Comparison of ENCODE assay signal across 18 mouse cellular contexts in genomic region chr10:95893291-95893932, GRCm38 (mm10). TPM values are rescaled to one million over a fixed set of nuclear protein-coding genes. Genes with fewer than 3 reads are reported as not detected.
DNase-seq lines count a peak whose midpoint lies in the region; ATAC-seq and TF ChIP-seq lines count a peak whose summit lies in the region.
"Had no signal": no experiment of that assay in that cellular context is flagged by ENCODE, and none has a peak within 500 bp of the region (broad histone marks: within the 10 kb centered on the region; RNA-seq: fewer than 3 reads in every experiment).

No protein-coding gene starts in this region.

- H3K9me3 ChIP-seq in hindbrain, postnatal 0 days (ENCODE audit: low read length), result no peaks in the 10 kb centered on the region
- no peaks in the 10 kb centered on the region for H3K9me3 ChIP-seq in hindbrain, embryonic 12.5 days (replicated peaks)
- H3K9me3 ChIP-seq in lung, postnatal 0 days (ENCODE audit: low read length), result no peaks in the 10 kb centered on the region
- H3K9me3 ChIP-seq in ES-E14 (ENCODE audit: control insufficient read depth, insufficient read depth, low read depth, low read length), result no peaks in the 10 kb centered on the region
- H3K9me3 ChIP-seq in midbrain, postnatal 0 days (ENCODE audit: low read length), result no peaks in the 10 kb centered on the region
- H3K9me3 ChIP-seq: embryonic facial prominence, embryonic 13.5 days; hindbrain, embryonic 15.5 days had no signal

- no peak overlapping the region for H3K4me2 ChIP-seq in hindbrain, postnatal 0 days (ENCODE audit: low read depth, low read length)
- no peak overlapping the region for H3K4me2 ChIP-seq in hindbrain, embryonic 12.5 days (replicated peaks)
- no peak overlapping the region for H3K4me2 ChIP-seq in lung, postnatal 0 days (replicated peaks; ENCODE audit: low read depth, low read length)
- H3K4me2 ChIP-seq in midbrain, postnatal 0 days (ENCODE audit: low read depth, low read length, poor library complexity, severe bottlenecking), result no peak overlapping the region

- no peaks in the 10 kb centered on the region for H3K27me3 ChIP-seq in hindbrain, postnatal 0 days (ENCODE audit: insufficient read depth, low read length)
- no peaks in the 10 kb centered on the region for H3K27me3 ChIP-seq in hindbrain, embryonic 12.5 days
- no peaks in the 10 kb centered on the region for H3K27me3 ChIP-seq in lung, postnatal 0 days (replicated peaks; ENCODE audit: insufficient read depth, low read length)
- no peaks in the 10 kb centered on the region for H3K27me3 ChIP-seq in midbrain, postnatal 0 days (ENCODE audit: insufficient read depth, low read length)
- H3K27me3 ChIP-seq: embryonic facial prominence, embryonic 13.5 days; hindbrain, embryonic 15.5 days had no signal

- H3K4me1 ChIP-seq in hindbrain, postnatal 0 days (ENCODE audit: insufficient read depth, low read length), result no peaks in the 10 kb centered on the region
- H3K4me1 ChIP-seq in hindbrain, embryonic 12.5 days, result peaks cover 7% of the 10 kb centered on the region; the same call in 1 of the 2 replicates
- H3K4me1 ChIP-seq in lung, postnatal 0 days (ENCODE audit: insufficient read depth, low read depth, low read length), result no peaks in the 10 kb centered on the region
- H3K4me1 ChIP-seq in lung, adult 2 months (ENCODE audit: control insufficient read depth, insufficient read depth, low read length), result no peaks in the 10 kb centered on the region
- H3K4me1 ChIP-seq in ES-E14 (ENCODE audit: control insufficient read depth in 2 of 2, insufficient read depth in 2 of 2, low read length in 2 of 2, poor library complexity in 1 of 2), result peaks cover 7 to 13% of the 10 kb centered on the region in 2 experiments
- no peaks in the 10 kb centered on the region for H3K4me1 ChIP-seq in midbrain, postnatal 0 days (ENCODE audit: insufficient read depth, low read length)

- 86% methylated on average over 14 of the region's 14 CpGs for WGBS in hindbrain, postnatal 0 days
- 86% methylated on average over 14 of the region's 14 CpGs for WGBS in hindbrain, embryonic 12.5 days
- 72% methylated on average over 14 of the region's 14 CpGs for WGBS in lung, postnatal 0 days
- 83% methylated on average over 14 of the region's 14 CpGs for WGBS in lung, adult 2 months
- 87% methylated on average over 14 of the region's 14 CpGs for WGBS in midbrain, postnatal 0 days

- no peak for ATAC-seq in hindbrain, postnatal 0 days
- no peak for ATAC-seq in hindbrain, embryonic 12.5 days (ENCODE audit: low FRiP score)
- ATAC-seq in lung, postnatal 0 days, result no peak
- ATAC-seq in midbrain, postnatal 0 days (ENCODE audit: low FRiP score), result no peak

- H3K36me3 ChIP-seq in hindbrain, postnatal 0 days (ENCODE audit: insufficient read depth, low read length), result no peaks in the 10 kb centered on the region
- no peaks in the 10 kb centered on the region for H3K36me3 ChIP-seq in hindbrain, embryonic 12.5 days
- no peaks in the 10 kb centered on the region for H3K36me3 ChIP-seq in lung, postnatal 0 days (ENCODE audit: insufficient read depth, low read length)
- H3K36me3 ChIP-seq in ES-E14 (ENCODE audit: control insufficient read depth, insufficient read depth, low read length, poor library complexity, severe bottlenecking), result peaks cover 3% of the 10 kb centered on the region; the same call in 1 of the 2 replicates
- no peaks in the 10 kb centered on the region for H3K36me3 ChIP-seq in midbrain, postnatal 0 days (ENCODE audit: insufficient read depth, low read length)
- H3K36me3 ChIP-seq: embryonic facial prominence, embryonic 13.5 days; hindbrain, embryonic 15.5 days had no signal

- in situ Hi-C loops in ES-E14 (cut with MboI; ENCODE audit: low sequenced_read_pairs in 2 of 2, unreplicated experiment in 2 of 2), result loop anchor here (10.0 to 25.0 kb wide), 2 partner anchors 331 to 339 kb away; partner anchors contain the start of gene Nudt4 (in 1 of the 2)

- H3K9ac ChIP-seq in hindbrain, postnatal 0 days (replicated peaks; ENCODE audit: low read length), result no peak overlapping the region
- no peak overlapping the region for H3K9ac ChIP-seq in hindbrain, embryonic 12.5 days
- no peak overlapping the region for H3K9ac ChIP-seq in lung, postnatal 0 days (replicated peaks; ENCODE audit: low read depth)
- peak overlapping the region; percentile 58; the same call in 1 of the 2 replicates for H3K9ac ChIP-seq in ES-E14 (ENCODE audit: insufficient read depth, low read depth, low read length, poor library complexity, severe bottlenecking)
- no peak overlapping the region for H3K9ac ChIP-seq in midbrain, postnatal 0 days (replicated peaks; ENCODE audit: low read length, poor library complexity, severe bottlenecking)

- H3K4me3 ChIP-seq in hindbrain, postnatal 0 days (ENCODE audit: low read length), result no peak overlapping the region
- no peak overlapping the region for H3K4me3 ChIP-seq in hindbrain, embryonic 12.5 days
- no peak overlapping the region for H3K4me3 ChIP-seq in lung, postnatal 0 days (ENCODE audit: low read depth, low read length)
- no peak overlapping the region for H3K4me3 ChIP-seq in lung, adult 2 months (replicated peaks; ENCODE audit: extremely low read depth, low read depth, low read length)
- peak overlapping the region in 1 of 2 experiments; percentile 18; a peak in 2 of 4 replicates for H3K4me3 ChIP-seq in ES-E14 (ENCODE audit: insufficient read depth in 1 of 2, low read depth in 1 of 2, low read length in 2 of 2, poor library complexity in 1 of 2, severe bottlenecking in 1 of 2)
- H3K4me3 ChIP-seq in midbrain, postnatal 0 days (ENCODE audit: low read depth, low read length), result no peak overlapping the region

- H3K27ac ChIP-seq in hindbrain, postnatal 0 days, result no peak overlapping the region
- no peak overlapping the region for H3K27ac ChIP-seq in hindbrain, embryonic 12.5 days
- no peak overlapping the region for H3K27ac ChIP-seq in lung, postnatal 0 days (ENCODE audit: low read length)
- peak overlapping the region; percentile 95; the same call in 1 of the 2 replicates for H3K27ac ChIP-seq in ES-E14 (ENCODE audit: insufficient read depth, low read depth, low read length, poor library complexity, severe bottlenecking)
- H3K27ac ChIP-seq in midbrain, postnatal 0 days (ENCODE audit: low read depth, low read length), result no peak overlapping the region
- H3K27ac ChIP-seq: embryonic facial prominence, embryonic 13.5 days had no signal

- no peak for TF ChIP-seq EP300 in lung, postnatal 0 days (IDR thresholded peaks at IDR 0.05)

- peak; percentile 52 for TF ChIP-seq CTCF in hindbrain, postnatal 0 days (IDR thresholded peaks at IDR 0.05; ENCODE audit: low read depth)
- TF ChIP-seq CTCF in lung, postnatal 0 days (IDR thresholded peaks at IDR 0.05), result peak; percentile 45
- no peak for TF ChIP-seq CTCF in lung, adult 2 months (IDR thresholded peaks at IDR 0.05; ENCODE audit: insufficient read depth, low read length)
- peak; percentile 52 for TF ChIP-seq CTCF in midbrain, postnatal 0 days (IDR thresholded peaks at IDR 0.05)

- TF ChIP-seq POLR2A in lung, adult 2 months (IDR thresholded peaks at IDR 0.05; ENCODE audit: borderline replicate concordance, extremely low read depth, low read depth, low read length), result no peak

- peak; percentile 7 for DNase-seq in hindbrain, postnatal 0 days (ENCODE audit: low spot score)
- no peak for DNase-seq in lung, postnatal 0 days (ENCODE audit: low spot score)
- DNase-seq in lung, adult 2 months, result no peak
- DNase-seq in ES-E14 (ENCODE audit: low read depth, low spot score), result no peak
- no peak for DNase-seq in midbrain, postnatal 0 days (ENCODE audit: low spot score)
- DNase-seq in cerebellum, adult 9-11 months, result no peak
- DNase-seq: cerebellum, adult 11 months; heart, postnatal 14 days; liver had no signal

TF ChIP-seq in ES-E14, 5 proteins besides CTCF, POLR2A, EP300 and RAD21:
- TF ChIP-seq ZC3H11A (IDR thresholded peaks at IDR 0.05; ENCODE audit: borderline replicate concordance, low read depth, low read length), result no peak
- no peak for TF ChIP-seq ZNF384 (IDR thresholded peaks at IDR 0.05; ENCODE audit: low read depth, low read length)
- no peak for TF ChIP-seq CHD2 (IDR thresholded peaks at IDR 0.05; ENCODE audit: low read depth, low read length)
- no peak for TF ChIP-seq HCFC1 (IDR thresholded peaks at IDR 0.05; ENCODE audit: borderline replicate concordance, insufficient read depth, low read length)
- TF ChIP-seq MAFK (IDR thresholded peaks at IDR 0.05; ENCODE audit: insufficient read depth, low read depth, low read length), result no peak

RNA-seq across cellular contexts. Expression of gene Eea1, which starts 47.0 kb away (rescaled TPM):
- 12.3 and 14.6 TPM in 2 replicates for total RNA-seq in hindbrain, postnatal 0 days (2014; rRNA removed)
- polyA plus RNA-seq in hindbrain, postnatal 0 days (2015; fragmentation: Nextera tagmentation; extraction: Ambion mirVana), result 27.3 and 27.5 TPM in 2 replicates
- 18.7 and 20.3 TPM in 2 replicates for polyA plus RNA-seq in hindbrain, embryonic 12.5 days (2016; fragmentation: Nextera tagmentation; extraction: Ambion mirVana)
- 27.5 and 29.1 TPM in 2 replicates for polyA plus RNA-seq in lung, postnatal 0 days (2015; fragmentation: Nextera tagmentation; extraction: Ambion mirVana)
- 4.3 and 5.1 TPM in 2 replicates for polyA plus RNA-seq in lung, adult 2 months (2012; rRNA removed)
- 12.4 TPM in 2 replicates for total RNA-seq in ES-E14 (2012; rRNA removed)
- total RNA-seq in midbrain, postnatal 0 days (2014; rRNA removed), result 17.5 and 21.3 TPM in 2 replicates
- 22.6 and 29.1 TPM in 2 replicates for polyA plus RNA-seq in midbrain, postnatal 0 days (2015; fragmentation: Nextera tagmentation; extraction: Ambion mirVana)

RNA-seq across cellular contexts. Expression of gene Gm33543, which starts 50.7 kb away (rescaled TPM):
- not detected in 2 replicates for total RNA-seq in hindbrain, postnatal 0 days (2014; rRNA removed)
- polyA plus RNA-seq in hindbrain, postnatal 0 days (2015; fragmentation: Nextera tagmentation; extraction: Ambion mirVana), result 0.13 TPM in 1 of 2 replicates, not detected in the other
- not detected in 2 replicates for polyA plus RNA-seq in hindbrain, embryonic 12.5 days (2016; fragmentation: Nextera tagmentation; extraction: Ambion mirVana)
- not detected in 2 replicates for polyA plus RNA-seq in lung, postnatal 0 days (2015; fragmentation: Nextera tagmentation; extraction: Ambion mirVana)
- 0.15 TPM in 1 of 2 replicates, not detected in the other for polyA plus RNA-seq in lung, adult 2 months (2012; rRNA removed)
- total RNA-seq in ES-E14 (2012; rRNA removed), result not detected in 2 replicates
- total RNA-seq in midbrain, postnatal 0 days (2014; rRNA removed), result not detected in 2 replicates
- 0.11 TPM in 2 replicates for polyA plus RNA-seq in midbrain, postnatal 0 days (2015; fragmentation: Nextera tagmentation; extraction: Ambion mirVana)
- total RNA-seq: granulocyte monocyte progenitor cell, adult 5-6 weeks; layer of hippocampus, adult 8-10 months; left cerebral cortex, postnatal 10 days; megakaryocyte-erythroid progenitor cell, adult 5-6 weeks had no signal
- polyA plus RNA-seq: embryonic facial prominence, embryonic 13.5 days; hindbrain, embryonic 15.5 days; lung, embryonic 16.5 days; urinary bladder, adult 2 months had no signal
